Mouse (Mus musculus): ENCODE data around the gene Rhbdl2.

The Rhbdl2 gene

DNA sequence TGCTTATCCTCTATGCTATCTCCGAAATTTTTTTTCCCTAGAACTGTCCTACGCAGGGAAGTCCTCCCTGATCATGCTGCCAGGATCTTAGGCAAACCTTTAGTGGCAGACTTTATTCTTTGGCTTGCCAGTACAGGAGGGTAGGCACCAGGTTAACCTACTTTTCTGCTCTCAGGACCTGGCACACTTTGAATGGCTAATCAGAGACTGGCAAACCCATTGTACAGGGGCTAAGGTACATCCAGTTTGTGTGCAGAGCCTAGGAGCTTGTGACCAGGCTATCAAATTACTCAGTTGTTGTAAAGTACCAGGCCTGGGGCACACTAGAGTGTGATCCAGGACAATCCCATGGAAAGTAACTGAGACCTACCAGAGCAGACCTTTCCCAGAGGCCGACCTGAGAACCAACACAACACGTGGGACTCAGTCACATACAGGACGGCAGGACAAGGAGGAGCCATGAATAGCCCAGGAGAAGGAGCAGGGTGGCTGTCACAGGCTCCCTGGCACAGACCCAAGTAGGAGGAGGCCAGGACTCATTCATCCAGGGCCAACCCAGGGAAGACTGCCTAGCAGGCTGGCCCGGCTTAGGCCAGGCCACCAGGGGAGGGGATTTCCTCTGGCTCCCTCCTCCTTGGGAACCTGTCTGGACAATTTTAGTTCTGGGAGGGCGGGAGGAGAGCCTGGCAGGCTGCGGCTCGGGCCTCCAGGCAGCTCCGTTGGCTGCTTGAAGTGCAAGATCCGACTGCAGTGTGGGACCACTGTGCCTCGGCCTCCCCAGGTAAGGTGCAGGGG lies at the start of gene Rhbdl2:
Gene Rhbdl2, plus strand, starts transcription at position 684 of the 795 bp plus-strand sequence.
- peak; percentile 98 for DNase-seq

DNA sequence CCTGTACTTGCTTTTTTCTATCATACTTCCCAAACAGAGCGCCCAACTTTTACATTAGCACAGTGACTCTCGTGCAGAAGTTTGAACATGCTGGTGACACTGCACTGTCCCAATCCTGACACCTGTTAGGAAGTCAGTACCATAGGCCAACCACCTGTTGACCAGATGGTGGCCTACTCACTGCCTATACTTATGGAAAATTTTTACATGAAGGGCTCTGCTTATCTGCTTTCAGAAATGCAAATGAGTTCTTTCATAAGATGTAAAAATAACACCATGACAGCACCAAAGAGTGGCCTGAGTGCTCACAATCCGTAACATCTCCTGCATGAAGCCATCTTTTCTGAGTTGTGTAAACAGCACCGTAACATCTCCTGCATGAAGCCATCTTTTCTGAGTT lies 49.0 kb upstream of the Rhbdl2 start:
- no peak for DNase-seq

DNA sequence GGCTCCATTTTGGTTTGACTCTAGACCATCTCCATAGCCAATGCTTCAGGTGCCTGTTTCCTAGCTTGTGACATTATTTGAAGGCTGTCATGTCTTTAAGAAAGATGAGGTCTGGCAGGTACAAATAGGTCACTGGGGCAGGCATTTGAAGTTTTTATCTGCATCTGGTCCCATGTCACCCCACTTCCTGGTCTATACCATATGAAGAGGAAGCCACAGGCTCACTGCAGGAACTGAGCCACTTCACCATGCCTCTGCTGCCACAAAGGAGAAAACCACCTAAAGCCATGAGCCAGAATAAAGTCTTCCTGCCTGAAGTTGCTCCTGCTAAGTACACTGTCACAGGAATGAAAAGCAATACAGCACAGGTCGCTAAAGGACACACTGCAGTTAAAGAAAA lies 44.8 kb upstream of the Rhbdl2 start:
- no peak for DNase-seq

DNA sequence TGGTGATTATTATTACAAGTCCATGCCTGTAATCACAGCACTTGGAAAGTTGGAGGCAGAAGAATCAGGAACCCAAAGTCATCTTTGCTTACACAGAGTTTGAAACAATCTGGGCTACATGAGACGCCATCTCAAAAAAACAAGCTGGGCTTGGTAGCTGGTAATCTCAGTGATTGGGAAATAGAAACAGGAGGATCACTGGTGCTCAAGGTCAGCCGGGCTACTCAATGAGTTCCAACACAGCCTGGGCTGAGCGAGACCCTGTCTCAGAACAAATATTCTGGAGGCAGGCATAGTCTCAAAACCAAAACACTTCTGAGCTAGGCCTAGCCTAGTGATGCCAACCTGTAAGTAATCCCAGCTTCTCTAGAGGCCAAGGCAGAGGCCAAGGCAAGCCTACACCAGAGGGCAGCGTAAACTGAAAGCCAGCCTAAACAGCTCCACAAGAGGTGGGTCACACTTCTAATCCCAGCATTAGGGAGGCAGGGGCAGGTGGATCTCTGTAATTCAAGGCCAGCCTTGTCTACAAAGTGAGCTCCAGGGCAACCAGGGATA lies 42.4 kb upstream of the Rhbdl2 start:
- DNase-seq: peak; percentile 66

DNA sequence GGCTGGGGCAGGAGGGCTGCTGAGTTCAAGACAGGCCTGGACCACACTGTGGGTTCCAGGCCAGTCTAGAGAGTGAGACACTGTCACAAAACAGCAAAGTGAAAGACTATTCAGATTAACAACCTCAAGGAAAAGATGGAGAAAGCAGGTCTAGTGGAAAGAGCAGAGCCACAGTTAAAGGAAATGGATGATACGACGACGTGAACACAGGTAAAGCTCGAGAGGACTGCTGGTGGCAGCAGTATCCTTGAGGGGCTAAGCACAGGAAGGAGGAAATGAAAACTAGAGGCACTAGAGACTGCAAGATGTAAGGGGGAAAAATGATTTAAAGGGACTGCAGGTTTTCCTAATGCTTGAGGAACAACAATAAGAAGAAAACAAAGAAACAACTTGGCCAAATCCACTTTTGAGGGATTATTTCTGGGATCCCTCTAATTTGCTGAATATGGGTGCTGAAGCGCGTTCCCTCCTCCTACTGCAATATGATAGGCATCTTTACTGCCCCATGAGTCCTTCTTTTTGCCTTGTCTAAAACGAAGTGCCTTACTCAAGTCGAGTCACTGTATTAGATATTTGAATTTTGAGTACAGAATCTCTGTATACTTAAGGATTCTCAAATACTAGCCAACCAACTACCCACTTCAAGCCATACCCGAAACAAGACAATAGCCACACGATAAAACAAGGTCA lies 38.8 kb upstream of the Rhbdl2 start:
- DNase-seq: no peak

DNA sequence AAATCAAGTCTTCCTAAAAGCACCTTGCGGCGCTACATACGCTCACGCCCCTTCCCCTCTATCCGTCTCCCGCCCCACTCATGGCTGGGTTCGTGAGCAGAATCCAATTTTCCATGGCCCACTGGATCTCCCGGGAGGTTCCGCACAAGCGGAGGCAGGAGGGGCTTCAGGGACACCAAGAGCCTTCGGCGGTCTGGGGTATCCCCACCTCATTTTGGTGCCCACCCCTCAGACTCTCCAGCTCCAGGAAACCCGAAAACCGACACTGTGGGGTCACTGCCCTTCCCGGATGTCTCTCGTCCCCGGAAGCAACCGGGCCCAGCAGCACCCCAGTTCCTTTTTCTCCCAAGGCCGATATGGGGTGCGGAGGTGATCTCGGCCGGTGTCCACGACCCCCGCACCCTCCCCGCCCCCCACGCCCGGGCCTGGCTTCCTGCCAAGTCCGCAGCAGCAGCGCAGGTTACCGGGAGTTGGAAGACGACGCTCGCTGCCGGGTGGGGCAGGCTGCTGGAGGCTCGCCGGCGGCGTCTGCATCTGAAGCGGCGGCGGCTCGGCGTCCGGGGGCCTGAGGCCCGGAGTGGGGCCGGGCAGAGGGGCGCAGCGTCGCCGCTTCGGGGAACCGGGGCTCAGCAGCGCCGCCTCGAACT lies 38.1 kb upstream of the Rhbdl2 start:
- peak; percentile 95 for DNase-seq

DNA sequence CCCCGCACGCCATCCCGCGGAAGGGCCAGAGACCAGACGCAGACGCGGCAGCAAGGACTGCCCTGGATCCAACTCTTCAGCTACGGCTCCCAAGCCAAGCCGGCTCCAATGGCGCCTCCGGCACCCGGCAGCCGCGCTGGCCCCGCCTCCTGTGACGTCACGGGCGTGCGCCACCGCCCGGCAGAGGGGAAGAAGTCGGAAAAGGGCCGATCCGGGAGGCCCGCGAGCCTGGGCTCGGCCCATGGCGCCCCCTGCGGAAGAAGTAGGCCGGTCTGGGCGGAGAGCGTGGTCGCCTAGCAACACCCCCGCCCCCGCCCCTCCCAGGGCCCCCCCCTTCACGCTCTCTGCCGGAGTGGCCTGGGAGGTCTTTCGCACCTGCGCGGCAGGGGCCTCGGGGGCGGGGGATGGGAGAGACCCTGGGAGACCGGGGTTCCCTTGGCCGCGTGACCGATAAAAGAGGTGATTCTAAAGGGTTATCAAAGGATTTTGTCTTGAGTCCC lies 37.5 kb upstream of the Rhbdl2 start, which contains the start of gene Akirin1:
Gene Akirin1, minus strand, starts transcription at position 194 of the 500 bp plus-strand sequence.
- DNase-seq: peak; percentile 100

DNA sequence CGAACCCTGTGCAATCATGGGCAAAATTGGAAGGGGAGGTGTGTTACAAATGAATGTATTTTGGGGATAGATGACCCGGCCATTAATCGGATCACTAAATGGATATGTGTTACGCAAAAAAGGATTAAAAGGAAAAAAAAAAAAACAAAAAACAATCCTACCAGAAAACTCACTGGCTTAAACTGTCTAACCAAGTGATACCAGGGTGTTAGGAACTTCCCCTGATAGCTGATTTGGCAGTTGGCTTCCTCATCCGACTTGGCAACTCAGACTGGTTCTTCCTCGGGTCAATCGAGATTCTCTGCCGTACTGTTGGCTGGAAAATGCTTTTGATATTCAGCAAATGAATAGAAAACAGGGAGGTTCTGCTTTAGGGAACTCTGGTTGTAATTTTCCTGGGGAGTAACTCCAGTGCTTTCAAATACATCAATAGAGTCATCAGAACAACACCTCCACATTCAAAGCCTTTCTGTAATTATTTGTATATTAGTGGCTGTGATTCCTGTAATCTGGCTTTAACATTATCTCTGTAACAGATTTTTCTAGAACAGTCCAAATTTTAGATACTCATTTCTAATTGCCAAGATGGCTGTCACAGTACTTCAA lies 36.9 kb upstream of the Rhbdl2 start:
- peak; percentile 97 for DNase-seq

DNA sequence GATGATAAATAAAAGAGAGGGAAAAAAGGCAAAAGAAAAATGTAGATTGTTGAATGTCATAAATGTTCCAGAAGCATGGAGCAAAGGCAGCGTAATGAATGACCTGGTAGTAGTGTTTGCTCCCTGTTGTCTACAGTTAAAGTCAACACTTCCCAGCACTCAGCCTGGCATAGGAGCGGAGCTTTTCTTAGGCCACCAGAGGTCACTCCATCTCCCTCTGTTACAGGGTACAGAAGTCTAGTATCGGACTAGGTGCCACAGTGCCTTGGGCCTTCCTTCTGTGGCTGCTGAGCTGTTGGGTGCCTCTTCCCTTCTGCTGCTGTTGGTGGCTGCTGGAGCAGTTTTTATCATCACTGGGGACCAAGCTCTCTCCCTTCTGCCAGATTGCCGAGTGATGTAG lies 29.4 kb upstream of the Rhbdl2 start:
- DNase-seq: peak; percentile 70

DNA sequence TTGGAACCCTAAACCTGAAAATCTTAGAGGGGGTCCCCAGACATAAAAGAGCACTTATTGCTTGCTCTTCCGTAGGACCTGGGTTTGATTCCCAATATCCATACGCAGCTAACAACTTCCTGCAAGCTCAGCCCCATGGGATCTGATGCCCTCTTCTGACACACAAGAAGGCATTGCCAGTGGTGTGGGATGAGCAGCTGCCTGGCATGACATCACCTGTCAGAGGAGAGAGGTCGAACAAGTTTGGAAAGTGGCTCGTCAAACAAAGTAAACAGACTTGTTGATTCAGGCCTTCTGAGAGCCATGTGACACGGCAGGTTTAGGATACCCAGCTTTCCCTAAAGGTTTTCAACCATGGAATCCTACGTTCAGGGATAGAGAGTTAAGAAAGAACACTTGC lies 22.6 kb upstream of the Rhbdl2 start:
- peak; percentile 64 for DNase-seq

DNA sequence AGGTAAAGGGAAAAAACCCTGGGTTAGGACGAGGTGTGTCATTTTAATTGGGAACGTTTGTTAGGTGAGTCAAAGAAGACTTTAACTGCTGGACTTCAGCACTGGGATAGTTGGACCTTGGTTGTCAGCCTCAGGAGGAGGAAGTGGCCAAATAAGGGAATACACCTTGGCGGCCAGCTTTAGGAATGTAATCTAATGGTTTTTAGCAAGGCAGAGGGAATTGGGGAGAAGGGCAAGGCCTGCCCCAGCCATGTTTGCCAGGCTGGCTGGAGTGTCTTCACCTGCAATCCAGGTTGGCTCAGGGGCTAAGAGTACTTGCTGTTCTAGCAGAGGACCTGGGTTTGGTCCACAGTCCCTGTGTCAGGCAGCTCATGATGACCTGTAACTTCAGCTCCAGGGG lies 19.9 kb upstream of the Rhbdl2 start:
- DNase-seq: peak; percentile 70

DNA sequence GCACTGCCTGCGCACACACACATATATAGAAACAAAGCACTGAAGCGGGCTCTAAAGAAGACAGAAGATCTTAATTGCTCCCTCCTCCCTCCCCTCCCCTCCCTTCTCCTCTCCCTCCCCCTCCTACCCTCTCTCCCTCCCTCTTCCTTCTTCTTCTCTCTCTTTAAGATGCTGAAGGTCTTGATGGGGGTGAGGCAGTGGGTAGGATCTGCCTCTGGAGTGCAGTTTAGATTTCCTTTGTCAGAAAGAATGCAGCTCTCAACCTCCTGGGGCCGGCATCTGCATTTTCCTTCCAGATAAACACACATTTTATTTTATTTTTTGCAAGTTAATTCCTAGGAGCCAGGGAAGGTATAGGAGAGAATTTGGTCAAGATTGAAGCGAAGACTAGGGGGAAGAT lies 19.4 kb upstream of the Rhbdl2 start:
- no peak for DNase-seq

DNA sequence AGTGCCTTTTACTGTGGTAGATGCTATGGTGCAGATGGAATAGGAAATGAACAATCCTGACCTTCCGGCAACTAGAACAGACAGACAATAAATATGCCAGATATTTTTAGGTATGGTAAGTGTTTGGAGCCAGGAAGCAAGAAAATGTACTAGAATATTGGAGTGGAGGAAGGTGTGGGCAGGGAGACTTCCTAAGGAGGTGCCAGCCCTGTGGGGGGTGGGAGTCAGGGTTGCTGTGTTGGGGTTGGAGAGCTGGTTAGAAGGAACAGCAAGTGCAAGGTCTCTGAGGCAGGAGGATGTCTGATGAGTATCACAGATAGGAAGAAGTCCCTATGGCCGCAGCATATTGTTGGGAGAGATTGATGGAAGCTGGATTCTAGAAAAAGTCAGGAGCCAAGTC lies 5.0 kb downstream of the Rhbdl2 start:
- DNase-seq: no peak

DNA sequence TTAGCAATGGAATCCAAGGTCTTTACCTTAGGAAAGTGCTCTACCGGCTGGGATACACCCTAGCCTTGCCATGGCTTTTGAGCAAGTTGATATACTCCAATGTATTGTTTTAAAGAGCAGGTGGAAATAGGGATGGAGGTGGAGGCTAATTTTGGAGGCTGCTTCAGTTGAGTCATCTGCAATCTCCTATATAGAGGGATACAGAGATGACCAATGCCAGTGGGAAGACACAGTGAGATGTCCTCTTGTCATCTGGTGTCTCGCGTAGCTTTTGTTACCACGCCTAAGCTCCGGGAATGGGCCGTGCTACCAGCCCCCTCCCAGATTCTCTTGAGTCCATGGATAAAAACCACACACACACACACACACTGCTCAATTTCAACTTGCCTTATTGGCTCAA lies 5.5 kb downstream of the Rhbdl2 start:
- no peak for DNase-seq

DNA sequence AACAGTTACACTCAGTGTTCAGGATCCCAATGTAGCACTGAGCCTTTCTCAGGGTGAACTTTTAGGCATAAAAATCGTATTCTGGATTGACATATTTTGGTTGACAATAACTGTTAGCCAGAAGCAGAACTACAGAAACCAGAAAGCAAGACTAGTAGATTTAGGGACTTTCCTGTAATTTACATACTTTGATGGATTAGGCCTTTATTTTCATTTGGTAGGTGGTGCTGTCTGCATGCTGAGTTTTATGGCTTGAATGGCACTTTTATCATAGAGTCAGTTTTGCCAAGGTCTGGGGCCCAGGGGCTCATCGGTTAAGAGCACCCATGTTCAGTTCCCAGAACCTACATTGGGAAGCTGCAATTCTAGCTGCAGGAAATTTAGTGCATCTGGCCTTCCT lies 7.4 kb downstream of the Rhbdl2 start:
- no peak for DNase-seq

DNA sequence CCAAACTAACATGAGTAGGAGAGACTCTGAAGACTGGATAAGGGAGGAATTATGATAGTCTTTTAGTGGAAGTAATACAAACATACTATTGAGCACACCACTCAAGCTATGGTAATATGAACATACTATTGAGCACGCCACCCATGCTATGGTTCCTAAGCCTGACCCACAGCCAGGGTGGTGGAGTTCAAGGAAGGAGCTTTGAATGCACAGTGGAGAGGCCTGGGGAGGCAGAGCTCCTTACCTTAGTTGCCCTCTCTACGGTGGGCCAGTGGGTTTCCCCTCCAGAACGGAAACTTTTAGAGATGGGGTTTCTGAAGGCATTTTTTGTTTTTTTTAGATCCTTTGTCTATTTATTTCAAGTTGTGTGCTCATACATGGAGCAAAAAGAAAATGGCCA lies 9.7 kb downstream of the Rhbdl2 start:
- DNase-seq: no peak

DNA sequence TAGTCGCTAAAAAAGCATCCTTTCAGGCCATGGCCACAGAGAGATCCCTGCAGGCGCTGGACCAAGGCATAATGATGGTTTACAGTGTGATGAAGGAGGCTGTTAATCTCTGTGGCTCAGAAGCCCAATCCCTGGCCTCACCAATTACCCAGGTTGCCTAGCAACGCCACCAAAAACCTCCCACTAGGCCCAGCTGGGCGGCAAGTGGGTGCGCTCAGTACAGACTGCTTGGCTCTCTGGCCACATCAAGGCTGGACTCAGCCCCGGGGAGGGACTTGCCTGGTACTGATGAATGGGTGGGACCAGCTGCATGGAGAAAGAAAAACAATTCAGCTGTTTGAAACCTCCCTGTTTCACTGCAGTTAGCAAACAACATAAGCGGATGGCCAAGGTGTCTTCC lies 10.2 kb downstream of the Rhbdl2 start:
- no peak for DNase-seq

DNA sequence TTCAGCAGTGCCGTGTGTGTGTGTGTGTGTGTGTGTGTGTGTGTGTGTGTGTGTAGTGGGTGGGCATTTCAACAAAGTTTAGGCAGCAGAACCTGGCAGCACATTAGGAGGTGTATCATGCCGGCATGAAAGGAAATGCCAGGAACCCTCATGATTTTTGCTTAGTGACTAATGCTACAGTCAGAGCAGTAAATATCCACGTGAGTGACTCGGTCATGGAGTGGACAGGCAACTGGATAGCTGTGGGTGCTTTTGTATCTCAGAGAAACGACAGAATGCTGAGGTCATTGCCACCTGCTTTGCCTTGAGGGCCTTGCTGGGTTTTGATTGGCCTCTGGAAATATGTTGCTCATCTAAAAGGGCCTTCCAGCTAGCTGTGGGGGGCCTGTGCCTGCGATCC lies 16.0 kb downstream of the Rhbdl2 start:
- DNase-seq: no peak

DNA sequence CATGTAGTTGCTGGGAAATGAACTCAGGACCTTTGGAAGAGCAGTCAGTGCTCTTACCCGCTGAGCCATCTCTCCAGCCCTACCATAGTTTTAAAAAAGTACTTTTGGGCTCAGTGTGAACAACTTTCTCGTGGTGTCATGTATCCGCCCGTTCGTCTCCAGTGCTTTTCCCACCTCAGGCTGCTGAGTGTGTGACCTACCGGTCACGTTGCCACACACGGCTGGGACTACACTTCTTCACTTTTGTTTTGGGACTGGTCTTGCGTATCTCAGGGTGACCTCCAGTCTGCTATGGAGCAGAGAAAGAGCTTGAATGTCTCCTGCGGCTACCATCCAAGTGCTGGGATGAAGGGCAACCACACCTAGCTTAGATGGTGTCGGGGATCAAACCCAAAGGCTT lies 20.6 kb downstream of the Rhbdl2 start:
- DNase-seq: no peak

DNA sequence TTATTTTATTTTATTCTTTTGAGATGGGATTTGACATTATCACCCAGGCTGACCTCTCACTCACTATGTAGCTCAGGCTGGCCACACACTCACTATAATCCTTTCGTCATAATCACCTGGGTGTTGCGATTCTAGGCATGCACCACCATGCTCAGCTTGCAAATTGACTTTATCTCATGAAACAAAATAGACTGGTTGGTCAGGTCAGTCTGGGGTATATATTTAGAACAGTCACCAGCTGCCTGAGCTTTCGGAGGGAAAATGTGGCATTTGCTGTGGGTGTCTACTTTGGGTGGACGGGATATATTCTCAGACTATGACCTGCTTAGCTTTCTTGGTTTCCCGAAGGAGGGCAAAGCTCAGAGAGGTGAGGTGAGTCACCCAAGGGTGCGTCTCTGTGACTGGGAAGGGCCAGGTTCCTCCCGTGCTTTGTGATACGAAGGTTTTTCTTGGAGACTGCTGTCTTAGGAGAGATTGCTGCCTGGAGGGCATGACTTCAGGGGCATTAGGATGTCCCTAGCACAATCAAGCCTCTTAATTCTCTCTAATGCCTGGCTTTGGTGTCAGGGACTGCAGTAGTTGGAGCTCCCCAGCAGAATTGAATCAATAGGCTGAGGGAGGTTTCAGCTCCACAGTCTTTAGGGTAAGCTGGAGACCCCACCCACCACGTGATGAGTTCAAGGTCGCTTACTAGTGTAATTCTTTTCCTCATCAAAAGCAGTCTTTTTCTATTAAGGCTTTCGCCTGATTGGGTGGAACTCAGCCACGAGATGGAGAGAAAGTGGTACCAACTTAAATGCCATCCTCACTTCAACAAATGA lies 23.0 kb downstream of the Rhbdl2 start:
- DNase-seq: no peak

DNA sequence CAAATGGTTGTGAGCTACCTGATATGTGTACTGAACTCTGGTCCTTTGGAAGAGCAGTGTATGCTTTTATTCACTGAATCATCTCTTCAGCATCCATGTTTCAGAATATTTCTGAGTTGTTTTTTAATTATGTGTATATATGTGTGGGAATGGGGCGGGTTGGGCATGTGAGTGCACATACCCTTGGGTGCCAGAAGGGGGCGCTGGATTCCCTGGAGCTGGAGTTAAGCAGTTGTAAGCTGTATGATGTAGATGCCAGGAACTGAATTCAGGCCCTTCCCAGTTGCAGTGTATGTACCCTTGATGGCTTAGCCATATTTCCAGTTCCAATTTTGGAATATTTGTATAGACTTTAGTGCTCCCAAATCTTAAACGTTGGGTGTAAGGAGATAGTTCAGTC lies 24.9 kb downstream of the Rhbdl2 start:
- no peak for DNase-seq

DNA sequence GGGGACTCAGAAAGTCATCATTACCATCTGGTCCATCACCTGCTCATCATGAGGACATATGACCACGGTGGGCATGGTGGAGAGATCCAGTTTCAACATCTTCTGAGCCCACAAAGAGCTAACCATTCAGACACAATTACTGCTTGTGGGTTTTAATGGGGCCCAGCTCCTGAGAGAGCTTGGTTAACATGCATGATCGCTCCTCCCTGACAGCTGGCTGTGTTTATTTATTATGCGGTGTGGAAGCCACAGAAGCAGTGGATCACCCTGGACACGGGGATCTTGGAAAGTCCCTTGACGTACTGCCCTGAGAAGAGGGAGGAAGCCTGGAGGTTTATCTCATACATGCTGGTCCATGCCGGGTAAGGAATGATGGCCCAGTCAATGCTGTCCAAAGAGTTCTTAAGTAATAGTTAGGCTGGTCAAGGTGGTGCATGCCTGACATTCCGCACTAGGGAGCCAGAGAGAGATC lies 26.4 kb downstream of the Rhbdl2 start:
- DNase-seq: no peak
